Mouse (Mus musculus) CD4-positive, CD25-positive, alpha-beta regulatory T cell, adult 2 months (primary cell): ENCODE results near the gene 4932411N23Rik.
"Not testable (repeated sequence)": the region's sequence is repeated elsewhere in the genome, so short reads cannot be mapped to it uniquely, and the experiment has no call there.

Experiments
- DNase-seq: peaks from one replicate; pipeline ENCODE4 v3.0.0-alpha.2; 2012; ENCODE audit warnings: low read depth, low spot score

The 4932411N23Rik gene

GRCm38 (mm10) chrX:126815768-126816167 lies at the start of gene 4932411N23Rik:
4932411N23Rik (minus strand) TSS chrX:126815868.
- no peak for DNase-seq

GRCm38 (mm10) chrX:126779895-126780294 lies 35.8 kb downstream of the 4932411N23Rik start:
- DNase-seq: no peak

GRCm38 (mm10) chrX:126777643-126778042 lies 38.0 kb downstream of the 4932411N23Rik start:
- DNase-seq: peak; percentile 0

GRCm38 (mm10) chrX:126774846-126775245 lies 40.8 kb downstream of the 4932411N23Rik start:
- not testable (repeated sequence) for DNase-seq

- DNase-seq: not testable (repeated sequence)
Measured at GRCm38 (mm10) chrX:126773511-126773910, 42.2 kb downstream of the 4932411N23Rik start.
